Mouse (Mus musculus) thymus, postnatal 0 days (tissue): Measurements from ENCODE around the gene Ugt1a5. TPM values are rescaled to one million over a fixed set of nuclear protein-coding genes. Genes with fewer than 3 reads are reported as not detected.
"Not testable (repeated sequence)": the region's sequence is repeated elsewhere in the genome, so short reads cannot be mapped to it uniquely, and the experiment has no call there.

Source experiments
- DNase-seq: peaks from one replicate; pipeline ENCODE4 v3.0.0-alpha.2; 2015; ENCODE audit warnings: low spot score
- polyA plus RNA-seq: library from polyadenylated mRNA; unstranded; fragments of >200 nt; fragmentation: Nextera tagmentation; extraction: Ambion mirVana; gene quantifications from 2 replicates; pipeline ENCODE4 v1.2.1, GENCODE M21; 2015

The Ugt1a5 gene
- polyA plus RNA-seq, 1 experiment from 2014 or later: not detected

- DNase-seq: not testable (repeated sequence)
Observed at GRCm38 (mm10) chr1:88223011-88223515, 57.3 kb downstream of the Ugt1a5 start.

GRCm38 (mm10) chr1:88223591-88223990 lies 57.8 kb downstream of the Ugt1a5 start:
- DNase-seq: no peak

GRCm38 (mm10) chr1:88224029-88224776 lies 58.4 kb downstream of the Ugt1a5 start:
- no peak for DNase-seq

- not testable (repeated sequence) for DNase-seq
Observed at GRCm38 (mm10) chr1:88225301-88225700, 59.5 kb downstream of the Ugt1a5 start.

GRCm38 (mm10) chr1:88225741-88226140 lies 59.9 kb downstream of the Ugt1a5 start:
- DNase-seq: no peak

GRCm38 (mm10) chr1:88226670-88227379 lies 61.0 kb downstream of the Ugt1a5 start, which contains the start of gene Mroh2a:
Mroh2a (plus strand) TSS chr1:88226986.
- no peak for DNase-seq

- DNase-seq: no peak
Observed at GRCm38 (mm10) chr1:88227482-88227881, 61.7 kb downstream of the Ugt1a5 start.

GRCm38 (mm10) chr1:88228121-88228520 lies 62.3 kb downstream of the Ugt1a5 start:
- no peak for DNase-seq

GRCm38 (mm10) chr1:88229566-88229965 lies 63.8 kb downstream of the Ugt1a5 start:
- DNase-seq: no peak

GRCm38 (mm10) chr1:88229986-88230385 lies 64.2 kb downstream of the Ugt1a5 start:
- no peak for DNase-seq

- DNase-seq: no peak
Observed at GRCm38 (mm10) chr1:88230421-88230820, 64.6 kb downstream of the Ugt1a5 start.

GRCm38 (mm10) chr1:88230981-88231802 lies 65.4 kb downstream of the Ugt1a5 start:
- no peak for DNase-seq

GRCm38 (mm10) chr1:88231803-88232499 lies 66.1 kb downstream of the Ugt1a5 start:
- no peak for DNase-seq

- DNase-seq: no peak
Observed at GRCm38 (mm10) chr1:88232664-88233380, 67.0 kb downstream of the Ugt1a5 start.

GRCm38 (mm10) chr1:88233421-88234247 lies 67.8 kb downstream of the Ugt1a5 start:
- DNase-seq: no peak

GRCm38 (mm10) chr1:88234248-88234610 lies 68.4 kb downstream of the Ugt1a5 start:
- DNase-seq: no peak

- DNase-seq: no peak
Observed at GRCm38 (mm10) chr1:88234646-88235045, 68.8 kb downstream of the Ugt1a5 start.

GRCm38 (mm10) chr1:88235046-88235893 lies 69.5 kb downstream of the Ugt1a5 start:
- DNase-seq: no peak
